Mouse (Mus musculus) adrenal gland, adult 8-10 months (tissue): ENCODE results near the gene Shisal2a. TPM values are rescaled to one million over a fixed set of nuclear protein-coding genes. Genes with fewer than 3 reads are reported as not detected.

Source experiments
- DNase-seq: peaks from one replicate; pipeline ENCODE4 v3.0.0; 2022
- total RNA-seq, 4 experiments: library from RNA; stranded (reverse); gene quantifications; 2 replicates each; pipeline ENCODE4 v1.2.4; 2022

Shisal2a gene
- total RNA-seq, 4 experiments from 2014 or later = 4.6 to 8.5 (median 5.7) TPM

DNA sequence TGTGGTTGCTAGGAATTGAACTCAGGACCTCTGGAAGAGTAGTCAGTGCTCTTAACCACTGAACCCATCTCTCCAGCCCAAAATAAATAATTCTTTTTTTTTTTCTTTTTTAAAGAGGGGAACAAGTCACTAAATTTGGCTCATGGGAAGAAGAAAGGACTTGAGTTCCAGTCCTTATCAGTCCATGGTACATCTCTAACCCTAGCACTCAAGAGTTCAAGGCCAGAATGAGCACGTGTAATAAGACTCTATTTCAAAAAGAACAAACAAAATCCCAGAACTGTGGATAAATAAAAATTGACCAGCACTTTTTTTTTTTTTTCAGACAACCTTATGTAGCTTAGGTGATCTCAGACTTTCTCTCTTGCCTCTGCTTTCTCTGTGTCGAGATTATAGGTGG is 46.4 kb downstream of the Shisal2a start:
- no peak for DNase-seq

- DNase-seq = no peak
Measured at GRCm38 (mm10) chr4:108335413-108335812, 47.7 kb downstream of the Shisal2a start.

DNA sequence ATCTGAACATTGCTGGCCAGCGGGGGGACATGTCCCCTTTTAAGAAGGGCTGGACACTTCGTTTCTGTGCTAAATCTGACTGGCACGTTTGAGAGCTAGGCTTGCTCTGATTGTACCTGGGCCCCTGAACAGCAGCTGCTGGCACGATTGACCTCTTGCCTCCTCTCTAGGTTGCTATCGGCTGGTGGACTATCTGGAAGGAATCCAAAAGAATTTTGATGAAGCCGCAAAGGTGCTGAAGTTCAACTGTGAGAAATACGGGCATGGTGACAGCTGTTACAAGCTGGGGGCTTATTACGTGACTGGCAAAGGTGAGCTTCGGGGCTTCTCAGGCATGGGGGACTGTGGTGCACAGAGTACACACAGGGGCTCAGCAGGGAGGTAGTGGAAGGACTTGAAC is 51.1 kb downstream of the Shisal2a start:
- no peak for DNase-seq

- DNase-seq = no peak
Measured at GRCm38 (mm10) chr4:108329840-108330239, 53.3 kb downstream of the Shisal2a start.

DNA sequence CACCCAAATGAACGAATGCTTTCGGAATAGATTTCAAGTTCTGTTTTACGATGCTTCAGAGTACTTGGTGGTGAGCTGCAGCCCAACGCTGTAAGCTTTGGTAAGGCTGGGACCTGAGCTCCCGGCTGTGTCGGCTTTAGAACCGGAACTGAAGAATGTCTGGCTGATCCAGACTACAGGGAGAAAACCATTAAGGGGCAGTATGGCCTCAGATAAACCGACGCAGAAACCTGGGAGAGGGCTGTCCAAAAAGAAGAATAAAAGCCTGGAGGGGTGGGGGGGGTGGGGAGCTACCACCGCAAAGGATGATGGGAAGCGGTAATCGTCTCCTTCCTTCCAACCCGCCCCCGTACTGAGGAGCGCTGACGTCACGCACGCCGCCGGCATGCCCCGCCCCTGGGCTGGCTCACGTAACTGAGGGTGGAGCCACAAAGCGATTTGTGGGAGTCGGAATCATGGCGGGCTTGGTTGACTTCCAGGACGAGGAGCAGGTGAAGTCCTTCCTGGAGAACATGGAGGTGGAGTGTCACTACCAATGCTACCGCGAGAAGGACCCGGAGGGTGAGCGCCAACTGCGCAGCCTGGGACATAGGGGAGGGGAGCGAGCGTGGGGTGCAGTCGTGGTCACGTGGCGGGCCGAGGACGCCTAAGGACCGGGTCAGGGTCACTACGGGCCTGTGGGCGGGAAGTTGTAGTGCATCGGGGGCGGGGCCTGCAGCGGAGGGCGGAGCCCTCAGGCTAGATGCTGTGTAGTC is 55.2 kb downstream of the Shisal2a start, which contains the start of gene Coa7:
TSS of gene Coa7 (plus strand) at position 411 of the 755 bp plus-strand sequence.
- peak; percentile 92 for DNase-seq

DNA sequence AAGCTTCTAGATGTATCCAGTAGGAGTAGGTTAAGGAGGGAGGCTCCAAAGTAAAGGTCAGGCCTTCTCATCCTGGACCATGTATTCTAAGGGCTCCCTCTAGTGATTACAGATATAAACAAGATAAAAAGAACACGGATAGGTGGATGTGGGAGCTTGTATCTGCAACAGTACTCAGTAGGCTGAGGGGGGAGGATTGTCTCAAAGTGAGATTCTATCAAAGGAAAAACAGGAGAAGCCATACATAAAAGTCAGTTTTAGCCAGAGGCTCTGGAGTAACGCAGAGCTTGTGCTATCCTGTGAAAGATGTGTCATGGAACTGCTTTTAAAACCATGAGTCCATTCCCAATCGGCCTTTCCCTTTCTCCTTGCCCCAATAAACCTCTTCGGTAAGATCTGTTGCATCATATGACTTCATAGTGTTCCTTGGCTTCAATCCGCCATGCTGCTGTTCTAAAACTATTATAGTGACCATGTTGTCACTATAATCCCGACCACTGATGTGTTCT is 56.0 kb downstream of the Shisal2a start:
- no peak for DNase-seq

DNA sequence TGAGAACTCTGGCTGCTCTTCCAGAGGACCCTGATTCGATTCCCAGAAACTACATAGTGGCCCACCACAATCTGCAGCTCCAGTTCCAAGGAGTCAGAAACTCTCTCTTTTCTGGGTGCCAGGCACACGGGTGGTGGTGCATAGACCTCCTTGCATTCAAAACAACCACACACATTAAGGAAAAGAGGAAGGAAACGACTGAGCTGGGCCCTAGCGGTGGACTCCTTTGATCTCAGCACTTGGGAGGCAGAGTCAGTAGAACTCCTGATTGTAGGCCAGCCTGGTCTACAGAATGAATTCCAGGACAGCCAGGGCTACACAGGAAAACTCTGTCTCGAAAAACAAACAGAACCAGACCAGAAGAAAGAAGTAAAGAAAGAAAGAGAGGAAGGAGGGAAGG is 59.6 kb downstream of the Shisal2a start:
- no peak for DNase-seq

- no peak for DNase-seq
Measured at GRCm38 (mm10) chr4:108320627-108321380, 62.3 kb downstream of the Shisal2a start.

DNA sequence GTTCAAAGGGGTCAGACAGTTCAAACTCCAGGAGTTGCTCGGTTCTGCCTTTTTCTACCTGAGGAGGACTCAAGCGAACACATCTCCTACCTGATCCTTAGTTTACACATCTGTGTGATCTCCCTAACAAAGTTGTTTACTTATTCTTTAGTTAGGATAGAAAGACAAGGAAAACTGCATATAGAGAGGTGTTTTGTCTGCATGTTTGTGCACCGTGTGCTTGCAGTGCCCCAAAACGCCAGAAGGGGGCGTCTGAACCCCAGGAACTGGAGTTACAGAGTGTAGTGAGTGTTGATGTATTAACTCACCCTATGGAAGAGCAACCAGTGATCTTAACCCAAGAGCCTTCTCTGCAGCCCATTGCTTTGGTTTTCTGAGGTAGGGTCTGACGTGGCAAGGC is 63.4 kb downstream of the Shisal2a start:
- no peak for DNase-seq

DNA sequence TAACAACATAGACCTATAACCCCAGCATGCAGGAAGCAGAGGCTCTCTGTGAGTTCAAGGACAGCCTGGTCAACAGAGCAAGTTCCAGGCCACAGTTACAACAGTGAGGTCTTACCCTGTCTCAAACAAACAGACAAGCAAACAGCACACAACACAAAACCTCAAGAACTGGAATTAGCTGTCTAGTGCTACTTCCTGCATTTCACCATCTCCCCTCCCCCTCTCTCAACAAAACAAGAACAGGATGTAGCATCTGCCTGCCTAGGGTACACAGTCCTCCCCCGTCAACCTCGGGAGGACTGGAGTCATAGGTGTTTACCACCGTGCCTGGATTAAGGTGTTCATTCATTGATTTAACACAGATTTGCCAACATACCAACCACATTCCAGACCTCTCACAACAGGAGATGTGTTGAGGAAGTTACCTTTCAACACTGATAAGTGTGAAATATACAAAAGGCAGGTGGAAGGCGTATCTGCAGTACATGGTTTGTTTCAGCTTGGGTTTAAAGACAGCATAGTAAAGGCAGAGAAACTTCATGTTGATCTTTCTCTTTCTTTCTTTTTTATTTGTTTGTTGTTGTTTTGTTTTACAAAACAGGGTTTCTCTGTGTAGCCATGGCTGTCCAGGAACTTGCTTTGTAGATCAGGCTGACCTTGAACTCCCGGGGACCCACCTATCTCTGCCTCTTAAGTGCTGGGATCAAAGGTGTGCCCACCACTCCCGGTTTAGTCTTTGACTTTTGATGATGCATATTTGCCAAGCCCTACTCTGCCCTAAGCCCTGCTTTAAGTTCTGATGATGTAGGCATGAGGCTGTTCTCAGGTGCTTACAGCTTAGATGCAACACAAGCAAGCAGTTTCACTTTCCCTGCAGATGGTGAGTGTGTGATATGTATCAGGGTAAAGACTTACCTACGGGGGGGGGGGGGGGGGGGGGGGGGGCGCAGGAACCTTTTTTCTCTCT is 64.2 kb downstream of the Shisal2a start:
- DNase-seq = no peak

Other genes starting within 250 kb of the Shisal2a start
- gene Scp2, start 238.4 kb downstream of the Shisal2a start, total RNA-seq = 100 to 1,000 TPM; 204 to 358 (median 307) TPM
- gene Echdc2, start 217.9 kb downstream of the Shisal2a start, total RNA-seq = 10 to 100 TPM; 22.1 to 28.1 (median 26.8) TPM
- gene Zyg11a, start 165.3 kb downstream of the Shisal2a start, total RNA-seq = 1 to 10 TPM in 1 of 4 experiments, under 1 TPM in 3; 0.32 to 1.0 (median 0.73) TPM
- gene Zyg11b, start 82.3 kb downstream of the Shisal2a start, total RNA-seq = 10 to 100 TPM; 42.6 to 60.9 (median 46.0) TPM
- 10 to 100 TPM; 38.0 to 61.1 (median 44.6) TPM for gene Coa7, start 55.2 kb downstream of the Shisal2a start, total RNA-seq
- gene Gpx7, start 23.6 kb upstream of the Shisal2a start, total RNA-seq = 1 to 10 TPM; 5.5 to 8.7 (median 7.0) TPM
- 10 to 100 TPM; 22.8 to 56.4 (median 31.0) TPM for gene Tut4, start 76.1 kb upstream of the Shisal2a start, total RNA-seq
- 10 to 100 TPM; 24.1 to 31.1 (median 28.9) TPM for gene Prpf38a, start 196.0 kb upstream of the Shisal2a start, total RNA-seq
- gene Orc1, start 196.1 kb upstream of the Shisal2a start, total RNA-seq = under 1 TPM; 0.26 to 0.63 (median 0.33) TPM
- gene Cc2d1b, start 236.6 kb upstream of the Shisal2a start, total RNA-seq = 10 to 100 TPM; 54.8 to 66.1 (median 59.4) TPM